Mouse (Mus musculus): ENCODE results near the gene Cdk2ap1. TPM values are rescaled to one million over a fixed set of nuclear protein-coding genes. Genes with fewer than 3 reads are reported as not detected.

Gene Cdk2ap1
- total RNA-seq, 4 experiments from 2014 or later = 126 to 160 (median 136) TPM

Other genes with a start within 250 kb of the Cdk2ap1 start
- gene Arl6ip4, start 247.0 kb downstream of the Cdk2ap1 start, total RNA-seq (2022) = 10 to 100 TPM; 58.5 to 70.6 (median 61.2) TPM
- gene Pitpnm2, start 113.3 kb downstream of the Cdk2ap1 start, total RNA-seq (2022) = 100 to 1,000 TPM; 235 to 257 (median 249) TPM
- 10 to 100 TPM; 23.8 to 29.4 (median 27.1) TPM for gene Mphosph9, start 35.1 kb downstream of the Cdk2ap1 start, total RNA-seq (2022)
- gene 2810006K23Rik, start 35.0 kb downstream of the Cdk2ap1 start, total RNA-seq (2022) = 10 to 100 TPM in 3 of 4 experiments, 1 to 10 TPM in 1; 9.1 to 14.1 (median 12.8) TPM
- gene Sbno1, start 62.9 kb upstream of the Cdk2ap1 start, total RNA-seq (2022) = 100 to 1,000 TPM; 137 to 172 (median 153) TPM
- 10 to 100 TPM; 46.3 to 56.1 (median 53.9) TPM for gene Kmt5a, start 76.8 kb upstream of the Cdk2ap1 start, total RNA-seq (2022)
- 10 to 100 TPM; 13.3 to 18.3 (median 15.8) TPM for gene Rilpl2, start 115.3 kb upstream of the Cdk2ap1 start, total RNA-seq (2022)
- gene Snrnp35, start 120.1 kb upstream of the Cdk2ap1 start, total RNA-seq (2022) = 10 to 100 TPM; 19.0 to 29.8 (median 23.9) TPM
- gene Rilpl1, start 168.3 kb upstream of the Cdk2ap1 start, total RNA-seq (2022) = 10 to 100 TPM; 51.6 to 69.0 (median 61.8) TPM
- gene Tmed2, start 177.6 kb upstream of the Cdk2ap1 start, total RNA-seq (2022) = 100 to 1,000 TPM; 104 to 114 (median 110) TPM
- 10 to 100 TPM; 24.9 to 28.0 (median 27.0) TPM for gene Ddx55, start 189.8 kb upstream of the Cdk2ap1 start, total RNA-seq (2022)
- gene Eif2b1, start 216.0 kb upstream of the Cdk2ap1 start, total RNA-seq (2022) = 10 to 100 TPM; 30.2 to 38.8 (median 32.8) TPM
- gene Gtf2h3, start 216.1 kb upstream of the Cdk2ap1 start, total RNA-seq (2022) = 10 to 100 TPM; 24.3 to 27.5 (median 25.7) TPM